ENCODE assay signal across 22 mouse cellular contexts in genomic region chr1:87406012-87406411, GRCm38 (mm10). TPM values are rescaled to one million over a fixed set of nuclear protein-coding genes. Genes with fewer than 3 reads are reported as not detected.
DNase-seq lines count a peak whose midpoint lies in the region; TF ChIP-seq lines count a peak whose summit lies in the region.
"Had no signal": no experiment of that assay in that cellular context is flagged by ENCODE, and none has a peak within 500 bp of the region (broad histone marks: within the 10 kb centered on the region; RNA-seq: fewer than 3 reads in every experiment).

No protein-coding gene starts in this region.

- dilution Hi-C loops in CH12.LX (cut with MboI; ENCODE audit: extremely low pct_ligation_motif_present, extremely low pct_unique_long_range_greater_than_20kb, low sequenced_read_pairs), result no loop called here

- peak overlapping the region; percentile 72 for H3K4me3 ChIP-seq in testis, adult 2 months (ENCODE audit: control insufficient read depth, low read depth, low read length)
- no peak overlapping the region for H3K4me3 ChIP-seq in CH12.LX (replicated peaks in 1 of 3; ENCODE audit: low read depth in 2 of 3, low read length in 2 of 3, poor library complexity in 1 of 3)
- H3K4me3 ChIP-seq in lung, adult 2 months (replicated peaks; ENCODE audit: extremely low read depth, low read depth, low read length), result no peak overlapping the region
- H3K4me3 ChIP-seq: embryonic facial prominence, embryonic 10.5 days; embryonic facial prominence, embryonic 12.5 days; forebrain, embryonic 13.5 days; forebrain, embryonic 15.5 days had no signal

- TF ChIP-seq CTCF in testis, adult 2 months (IDR thresholded peaks at IDR 0.05; ENCODE audit: control insufficient read depth, insufficient read depth, insufficient replicate concordance, low read depth, low read length), result no peak
- TF ChIP-seq CTCF in CH12.LX (conservative IDR thresholded peaks at IDR 0.05 in 1 of 2, IDR thresholded peaks at IDR 0.05 in 1 of 2; ENCODE audit: low read depth in 2 of 2, low read length in 2 of 2), result no peak
- no peak for TF ChIP-seq CTCF in lung, adult 2 months (IDR thresholded peaks at IDR 0.05; ENCODE audit: insufficient read depth, low read length)

- DNase-seq in testis, postnatal 10 days (ENCODE audit: low spot score), result no peak
- DNase-seq in CH12.LX (ENCODE audit: extremely low read depth), result peak; percentile 7
- no peak for DNase-seq in lung, adult 2 months
- DNase-seq in embryo, embryonic 11 days, result no peak
- DNase-seq: adrenal gland, adult 2 months; adrenal gland, postnatal 10 days; adrenal gland, postnatal 25 days; B cell, adult 2 months; cerebellum, adult 11 months; cerebellum, adult 18-20 months; cerebellum, adult 8-10 months; cerebellum, adult 9-11 months; cerebellum, postnatal 14 days; cerebellum, postnatal 36 days; forebrain, postnatal 0 days had no signal

- peak overlapping the region; percentile 21; the same call in 1 of the 2 replicates for H3K27ac ChIP-seq in testis, adult 2 months (ENCODE audit: control insufficient read depth, insufficient read depth, low read depth, low read length)
- peak overlapping the region; percentile 56 for H3K27ac ChIP-seq in CH12.LX (ENCODE audit: insufficient read depth, low read depth)
- H3K27ac ChIP-seq: embryonic facial prominence, embryonic 10.5 days; embryonic facial prominence, embryonic 12.5 days; forebrain, embryonic 13.5 days; forebrain, embryonic 15.5 days had no signal

- TF ChIP-seq EP300 in CH12.LX (IDR thresholded peaks at IDR 0.05; ENCODE audit: low read length), result peak; percentile 68; the same call in 1 of the 2 replicates

- no peak for TF ChIP-seq POLR2A in testis, adult 2 months (IDR thresholded peaks at IDR 0.05; ENCODE audit: control insufficient read depth, low read depth, low read length)
- no peak for TF ChIP-seq POLR2A in CH12.LX (IDR thresholded peaks at IDR 0.05; ENCODE audit: low read depth, low read length)
- TF ChIP-seq POLR2A in lung, adult 2 months (IDR thresholded peaks at IDR 0.05; ENCODE audit: borderline replicate concordance, extremely low read depth, low read depth, low read length), result no peak

- no peak overlapping the region for H3K4me2 ChIP-seq in CH12.LX (ENCODE audit: insufficient read depth, low read depth, poor library complexity, severe bottlenecking)
- H3K4me2 ChIP-seq: embryonic facial prominence, embryonic 12.5 days; forebrain, embryonic 13.5 days; forebrain, embryonic 15.5 days had no signal

- no peaks in the 10 kb centered on the region for H3K9me3 ChIP-seq in CH12.LX (replicated peaks; ENCODE audit: low read length)
- H3K9me3 ChIP-seq: embryonic facial prominence, embryonic 10.5 days; embryonic facial prominence, embryonic 12.5 days; forebrain, embryonic 13.5 days; forebrain, embryonic 15.5 days had no signal

- no peak for TF ChIP-seq RAD21 in CH12.LX (IDR thresholded peaks at IDR 0.05; ENCODE audit: low read depth, low read length)

- in situ Hi-C loops in CH12.LX (cut with MboI; ENCODE audit: low pct_ligation_motif_present, low pct_unique_long_range_greater_than_20kb, low sequenced_read_pairs), result no loop called here

- H3K27me3 ChIP-seq in testis, adult 2 months (ENCODE audit: control insufficient read depth, insufficient read depth, low read length), result no peaks in the 10 kb centered on the region
- H3K27me3 ChIP-seq in CH12.LX (replicated peaks), result no peaks in the 10 kb centered on the region
- H3K27me3 ChIP-seq: embryonic facial prominence, embryonic 12.5 days; forebrain, embryonic 13.5 days; forebrain, embryonic 15.5 days had no signal

- H3K9ac ChIP-seq in CH12.LX (ENCODE audit: insufficient read depth, low read depth), result no peak overlapping the region
- H3K9ac ChIP-seq: embryonic facial prominence, embryonic 12.5 days; forebrain, embryonic 13.5 days; forebrain, embryonic 15.5 days; forebrain, postnatal 0 days had no signal

- no peaks in the 10 kb centered on the region for H3K4me1 ChIP-seq in testis, adult 2 months (ENCODE audit: control insufficient read depth, insufficient read depth, low read length)
- H3K4me1 ChIP-seq in CH12.LX (ENCODE audit: control insufficient read depth in 1 of 2, insufficient read depth in 2 of 2), result peaks cover 0 to 7% of the 10 kb centered on the region in 2 experiments; a peak in 1 of 4 replicates
- H3K4me1 ChIP-seq in lung, adult 2 months (ENCODE audit: control insufficient read depth, insufficient read depth, low read length), result no peaks in the 10 kb centered on the region
- H3K4me1 ChIP-seq: embryonic facial prominence, embryonic 10.5 days; embryonic facial prominence, embryonic 12.5 days; forebrain, embryonic 13.5 days; forebrain, embryonic 15.5 days had no signal

- H3K79me2 ChIP-seq in CH12.LX (replicated peaks; ENCODE audit: control insufficient read depth, extremely low read depth, insufficient read depth, poor library complexity, severe bottlenecking), result peaks cover 9% of the 10 kb centered on the region; the same call in 1 of the 2 replicates

- H3K36me3 ChIP-seq in testis, adult 2 months (ENCODE audit: control insufficient read depth, insufficient read depth, low read length), result peaks cover 5% of the 10 kb centered on the region
- H3K36me3 ChIP-seq in CH12.LX (replicated peaks in 1 of 2; ENCODE audit: control insufficient read depth in 1 of 2, insufficient read depth in 1 of 2, low read length in 1 of 2), result peaks cover 64 to 85% of the 10 kb centered on the region in 2 experiments

TF ChIP-seq in CH12.LX, 34 proteins besides CTCF, POLR2A, EP300 and RAD21:
- TF ChIP-seq ZMIZ1 (IDR thresholded peaks at IDR 0.05; ENCODE audit: low read depth, low read length) (no peak), MEF2A (IDR thresholded peaks at IDR 0.05; ENCODE audit: borderline replicate concordance, low read depth, low read length) (no peak), CHD1 (IDR thresholded peaks at IDR 0.05; ENCODE audit: low read depth, low read length) (no peak), JUND (conservative IDR thresholded peaks at IDR 0.05; ENCODE audit: low read depth, low read length) (no peak), ZNF384 (IDR thresholded peaks at IDR 0.05; ENCODE audit: low read depth, low read length) (peak; percentile 55), ZC3H11A (IDR thresholded peaks at IDR 0.05; ENCODE audit: low read depth, low read length) (no peak), MAX (IDR thresholded peaks at IDR 0.05; ENCODE audit: low read length) (no peak), POLR2AphosphoS2 (IDR thresholded peaks at IDR 0.05; ENCODE audit: low read depth, low read length) (no peak), MXI1 (IDR thresholded peaks at IDR 0.05; ENCODE audit: low read depth, low read length) (no peak), SMC3 (IDR thresholded peaks at IDR 0.05; ENCODE audit: low read depth, low read length) (no peak), TBP (conservative IDR thresholded peaks at IDR 0.05; ENCODE audit: low read depth, low read length) (no peak), RCOR1 (conservative IDR thresholded peaks at IDR 0.05; ENCODE audit: low read depth, low read length) (0 out of 2 replicates have a peak, but pooled peaks have one; percentile 52), ETS1 (conservative IDR thresholded peaks at IDR 0.05; ENCODE audit: low read depth, low read length) (no peak), USF1 (IDR thresholded peaks at IDR 0.05; ENCODE audit: low read depth, low read length) (no peak), MYC (IDR thresholded peaks at IDR 0.05; ENCODE audit: low read depth, low read length) (no peak), JUN (IDR thresholded peaks at IDR 0.05; ENCODE audit: insufficient read depth, low read depth, low read length) (no peak), USF2 (conservative IDR thresholded peaks at IDR 0.05; ENCODE audit: low read depth, low read length) (no peak), KAT2A (IDR thresholded peaks at IDR 0.05; ENCODE audit: insufficient replicate concordance, low read length) (no peak), ELF1 (IDR thresholded peaks at IDR 0.05; ENCODE audit: low read depth, low read length) (no peak), MAZ (IDR thresholded peaks at IDR 0.05; ENCODE audit: low read depth, low read length) (no peak), IRF4 (IDR thresholded peaks at IDR 0.05; ENCODE audit: low read depth, low read length) (peak; percentile 67), UBTF (IDR thresholded peaks at IDR 0.05; ENCODE audit: low read depth, low read length) (no peak), E2F4 (IDR thresholded peaks at IDR 0.05; ENCODE audit: insufficient replicate concordance, low read depth, low read length) (no peak)
TF ChIP-seq in CH12.LX: peak in this region for 3.

RNA-seq across cellular contexts. Expression of gene Kcnj13, which starts 11.5 kb away (rescaled TPM):
- 0.16 and 0.31 TPM in 2 replicates for polyA plus RNA-seq in testis, adult 2 months (2012; rRNA removed)
- 0.17 and 0.30 TPM in 2 replicates for total RNA-seq in CH12.LX (2012; rRNA removed)
- not detected in 2 replicates for total RNA-seq in CH12.LX (2014; rRNA removed)
- polyA plus RNA-seq in CH12.LX (2012; ENCODE audit: insufficient read length, low read depth), result not detected in 2 replicates
- polyA plus RNA-seq in lung, adult 2 months (2012; rRNA removed), result 8.7 and 14.2 TPM in 2 replicates
- total RNA-seq: adrenal gland, adult 2 months; adrenal gland, postnatal 10 days; adrenal gland, postnatal 25 days; adrenal gland, postnatal 4 days; common myeloid progenitor, adult 5-6 weeks had no signal
- polyA plus RNA-seq: adrenal gland, adult 2 months had no signal
